Mouse (Mus musculus): ENCODE results near the gene Fbxw15.
"Not testable (repeated sequence)": the region's sequence is repeated elsewhere in the genome, so short reads cannot be mapped to it uniquely, and the experiment has no call there.

- not testable (repeated sequence) for TF ChIP-seq POLR2A (IDR thresholded peaks at IDR 0.05; ENCODE audit: borderline replicate concordance, insufficient read depth, low read length); CTCF (IDR thresholded peaks at IDR 0.05; ENCODE audit: borderline replicate concordance, insufficient read depth, low read depth, low read length)
Measured at GRCm38 (mm10) chr9:109568162-109568561, at the start of gene Fbxw15.

Measured in cerebellum, adult 2 months (tissue).